Comparison of ENCODE assay signal across 9 mouse cellular contexts in genomic region chr19:44389507-44389906, GRCm38 (mm10). TPM values are rescaled to one million over a fixed set of nuclear protein-coding genes. Genes with fewer than 3 reads are reported as not detected.
A peak's percentile ranks its signal among the peaks of the same experiment; 100 is the strongest.
DNase-seq lines count a peak whose midpoint lies in the region; ATAC-seq and TF ChIP-seq lines count a peak whose summit lies in the region.
"Had no signal": no experiment of that assay in that cellular context is flagged by ENCODE, and none has a peak within 500 bp of the region (broad histone marks: within the 10 kb centered on the region; RNA-seq: fewer than 3 reads in every experiment).

No protein-coding gene starts in this region.

- ATAC-seq in midbrain, embryonic 11.5 days (ENCODE audit: low FRiP score) = no peak
- no peak for ATAC-seq in midbrain, postnatal 0 days (ENCODE audit: low FRiP score)
- no peak for ATAC-seq in stomach, embryonic 16.5 days (ENCODE audit: insufficient read depth, low FRiP score)
- ATAC-seq in forebrain, embryonic 16.5 days = no peak

- peaks cover 17% of the 10 kb centered on the region for H3K4me1 ChIP-seq in midbrain, embryonic 11.5 days (ENCODE audit: control insufficient read depth, insufficient read depth, low read length)
- 0 out of 2 replicates have a peak, but pooled peaks cover 3% of the 10 kb centered on the region for H3K4me1 ChIP-seq in midbrain, postnatal 0 days (ENCODE audit: insufficient read depth, low read length)
- peaks cover 33% of the 10 kb centered on the region for H3K4me1 ChIP-seq in liver, adult 2 months (ENCODE audit: control insufficient read depth, insufficient read depth, low read length)
- H3K4me1 ChIP-seq in stomach, embryonic 16.5 days (ENCODE audit: control insufficient read depth, insufficient read depth, low read length) = peaks cover 17% of the 10 kb centered on the region
- H3K4me1 ChIP-seq in forebrain, embryonic 16.5 days (replicated peaks; ENCODE audit: control insufficient read depth, insufficient read depth, low read length) = 0 out of 2 replicates have a peak, but pooled peaks cover 8% of the 10 kb centered on the region

- no peak for TF ChIP-seq POLR2A in liver, adult 2 months (IDR thresholded peaks at IDR 0.05; ENCODE audit: extremely low read depth, insufficient read depth, low read length)

- no peaks in the 10 kb centered on the region for H3K27me3 ChIP-seq in midbrain, embryonic 11.5 days (ENCODE audit: control insufficient read depth, insufficient read depth, low read length)
- H3K27me3 ChIP-seq in midbrain, postnatal 0 days (ENCODE audit: insufficient read depth, low read length) = no peaks in the 10 kb centered on the region
- no peaks in the 10 kb centered on the region for H3K27me3 ChIP-seq in liver, adult 2 months (ENCODE audit: control insufficient read depth, insufficient read depth, low read length)
- H3K27me3 ChIP-seq in stomach, embryonic 16.5 days (ENCODE audit: control insufficient read depth, insufficient read depth, low read length) = no peaks in the 10 kb centered on the region
- H3K27me3 ChIP-seq in forebrain, embryonic 16.5 days (replicated peaks; ENCODE audit: control insufficient read depth, insufficient read depth, low read length) = no peaks in the 10 kb centered on the region

- no peaks in the 10 kb centered on the region for H3K79me2 ChIP-seq in liver, adult 2 months (ENCODE audit: control insufficient read depth, insufficient read depth, low read length)

- peak; percentile 31 to 43 for DNase-seq in adrenal gland, postnatal 36 days
- DNase-seq in adrenal gland, adult 18-20 months (ENCODE audit: low spot score in 2 of 2) = no peak
- DNase-seq in midbrain, embryonic 11.5 days (ENCODE audit: low spot score, missing footprints) = peak; percentile 81
- no peak for DNase-seq in midbrain, postnatal 0 days (ENCODE audit: low spot score)
- peak; percentile 82 for DNase-seq in liver, adult 2 months (ENCODE audit: extremely low read depth, low read depth, low spot score)
- no peak for DNase-seq in gastrocnemius, adult 8-10 months (ENCODE audit: low spot score in 2 of 2)
- DNase-seq: kidney, postnatal 25 days had no signal

- H3K9me3 ChIP-seq in midbrain, embryonic 11.5 days (ENCODE audit: control insufficient read depth, low read length) = no peaks in the 10 kb centered on the region
- H3K9me3 ChIP-seq in midbrain, postnatal 0 days (ENCODE audit: low read length) = no peaks in the 10 kb centered on the region
- H3K9me3 ChIP-seq in stomach, embryonic 16.5 days (replicated peaks; ENCODE audit: control insufficient read depth, low read length) = no peaks in the 10 kb centered on the region
- H3K9me3 ChIP-seq in forebrain, embryonic 16.5 days (ENCODE audit: control insufficient read depth, low read length) = no peaks in the 10 kb centered on the region

- H3K4me2 ChIP-seq in midbrain, embryonic 11.5 days = no peak overlapping the region
- H3K4me2 ChIP-seq in midbrain, postnatal 0 days (ENCODE audit: low read depth, low read length, poor library complexity, severe bottlenecking) = no peak overlapping the region
- H3K4me2 ChIP-seq in stomach, embryonic 16.5 days (ENCODE audit: low read depth, low read length) = peak overlapping the region; percentile 63; the same call in 1 of the 2 replicates
- no peak overlapping the region for H3K4me2 ChIP-seq in forebrain, embryonic 16.5 days (ENCODE audit: low read length)

- H3K36me3 ChIP-seq in midbrain, embryonic 11.5 days (ENCODE audit: control insufficient read depth, insufficient read depth, low read length) = no peaks in the 10 kb centered on the region
- H3K36me3 ChIP-seq in midbrain, postnatal 0 days (ENCODE audit: insufficient read depth, low read length) = no peaks in the 10 kb centered on the region
- H3K36me3 ChIP-seq in liver, adult 2 months (ENCODE audit: control insufficient read depth, insufficient read depth, low read length) = no peaks in the 10 kb centered on the region
- H3K36me3 ChIP-seq in stomach, embryonic 16.5 days (ENCODE audit: control insufficient read depth, insufficient read depth, low read length) = no peaks in the 10 kb centered on the region
- no peaks in the 10 kb centered on the region for H3K36me3 ChIP-seq in forebrain, embryonic 16.5 days (ENCODE audit: control insufficient read depth, insufficient read depth)

- H3K4me3 ChIP-seq in midbrain, embryonic 11.5 days (ENCODE audit: low read depth, low read length) = no peak overlapping the region
- H3K4me3 ChIP-seq in midbrain, postnatal 0 days (ENCODE audit: low read depth, low read length) = no peak overlapping the region
- no peak overlapping the region for H3K4me3 ChIP-seq in liver, adult 2 months (ENCODE audit: insufficient read depth, low read depth, low read length)
- no peak overlapping the region for H3K4me3 ChIP-seq in stomach, embryonic 16.5 days (replicated peaks; ENCODE audit: low read length)
- no peak overlapping the region for H3K4me3 ChIP-seq in forebrain, embryonic 16.5 days (replicated peaks; ENCODE audit: low read length)

- no peak overlapping the region for H3K27ac ChIP-seq in midbrain, embryonic 11.5 days (ENCODE audit: low read depth, low read length)
- no peak overlapping the region; the same call in 1 of the 2 replicates for H3K27ac ChIP-seq in midbrain, postnatal 0 days (ENCODE audit: low read depth, low read length)
- peak overlapping the region; percentile 84 for H3K27ac ChIP-seq in liver, adult 2 months (replicated peaks; ENCODE audit: insufficient read depth, low read depth, low read length)
- H3K27ac ChIP-seq in stomach, embryonic 16.5 days (ENCODE audit: low read length) = peak overlapping the region; percentile 81
- H3K27ac ChIP-seq in forebrain, embryonic 16.5 days (ENCODE audit: low read length) = no peak overlapping the region

- TF ChIP-seq CTCF in midbrain, postnatal 0 days (IDR thresholded peaks at IDR 0.05) = no peak
- no peak for TF ChIP-seq CTCF in liver, adult 2 months (IDR thresholded peaks at IDR 0.05; ENCODE audit: low read depth, low read length)

- 29% methylated on average over 1 of the region's 1 CpGs for WGBS in midbrain, embryonic 11.5 days
- 26% methylated on average over 1 of the region's 1 CpGs for WGBS in midbrain, postnatal 0 days
- WGBS in liver, adult 2 months = 12% methylated on average over 1 of the region's 1 CpGs
- 17% methylated on average over 1 of the region's 1 CpGs for WGBS in stomach, embryonic 16.5 days
- 9% methylated on average over 1 of the region's 1 CpGs for WGBS in forebrain, embryonic 16.5 days

- no peak overlapping the region; the same call in 1 of the 2 replicates for H3K9ac ChIP-seq in midbrain, embryonic 11.5 days (ENCODE audit: low read length)
- no peak overlapping the region for H3K9ac ChIP-seq in midbrain, postnatal 0 days (replicated peaks; ENCODE audit: low read length, poor library complexity, severe bottlenecking)
- no peak overlapping the region for H3K9ac ChIP-seq in liver, adult 2 months (ENCODE audit: low read depth, low read length)
- H3K9ac ChIP-seq in stomach, embryonic 16.5 days (ENCODE audit: low read length) = no peak overlapping the region
- H3K9ac ChIP-seq in forebrain, embryonic 16.5 days (replicated peaks; ENCODE audit: low read depth, low read length) = no peak overlapping the region

RNA-seq across cellular contexts. Expression of gene Scd1, which starts 18.2 kb away (rescaled TPM):
- total RNA-seq in adrenal gland, postnatal 36 days (2021) = 1,000 to 10,000 TPM; 2,304 to 4,221 TPM
- over 10,000 TPM in 1 of 2 experiments, 1,000 to 10,000 TPM in 1; 1,926 to 12,846 TPM for total RNA-seq in adrenal gland, adult 18-20 months (2021)
- polyA plus RNA-seq in midbrain, embryonic 11.5 days (2014; fragmentation: Nextera tagmentation; extraction: Ambion mirVana) = 16.0 and 17.4 TPM in 2 replicates
- 38.5 and 42.3 TPM in 2 replicates for total RNA-seq in midbrain, postnatal 0 days (2014; rRNA removed)
- polyA plus RNA-seq in midbrain, postnatal 0 days (2015; fragmentation: Nextera tagmentation; extraction: Ambion mirVana) = 7.1 and 7.5 TPM in 2 replicates
- 1,338 and 2,774 TPM in 2 replicates for total RNA-seq in liver, adult 2 months (2014; rRNA removed)
- 5,589 and 8,115 TPM in 2 replicates for polyA plus RNA-seq in liver, adult 2 months (2012; rRNA removed)
- polyA plus RNA-seq in stomach, embryonic 16.5 days (2015; fragmentation: Nextera tagmentation; extraction: Ambion mirVana) = 4.5 and 5.1 TPM in 2 replicates
- 10 to 100 TPM in 3 of 4 experiments, 1 to 10 TPM in 1; 9.2 to 25.2 (median 14.3) TPM for total RNA-seq in gastrocnemius, adult 8-10 months (2022)
- 3.6 and 5.0 TPM in 2 replicates for polyA plus RNA-seq in forebrain, embryonic 16.5 days (2015; fragmentation: Nextera tagmentation; extraction: Ambion mirVana)

RNA-seq across cellular contexts. Expression of gene Scd4, which starts 56.6 kb away (rescaled TPM):
- total RNA-seq in adrenal gland, postnatal 36 days (2021) = 1 to 10 TPM; 5.1 to 8.5 TPM
- total RNA-seq in adrenal gland, adult 18-20 months (2021) = 10 to 100 TPM in 1 of 2 experiments, 1 to 10 TPM in 1; 5.2 to 15.0 TPM
- polyA plus RNA-seq in midbrain, embryonic 11.5 days (2014; fragmentation: Nextera tagmentation; extraction: Ambion mirVana) = 0.06 TPM in 1 of 2 replicates, not detected in the other
- 0.33 and 0.44 TPM in 2 replicates for total RNA-seq in midbrain, postnatal 0 days (2014; rRNA removed)
- 0.17 TPM in 1 of 2 replicates, not detected in the other for polyA plus RNA-seq in midbrain, postnatal 0 days (2015; fragmentation: Nextera tagmentation; extraction: Ambion mirVana)
- 0.09 TPM in 1 of 2 replicates, not detected in the other for total RNA-seq in liver, adult 2 months (2014; rRNA removed)
- polyA plus RNA-seq in liver, adult 2 months (2012; rRNA removed) = 0.07 TPM in 1 of 2 replicates, not detected in the other
- 0.14 and 0.39 TPM in 2 replicates for polyA plus RNA-seq in stomach, embryonic 16.5 days (2015; fragmentation: Nextera tagmentation; extraction: Ambion mirVana)
- total RNA-seq in gastrocnemius, adult 8-10 months (2022) = under 1 TPM in 1 of 4 experiments, not detected in 3; 0.13 TPM
- polyA plus RNA-seq in forebrain, embryonic 16.5 days (2015; fragmentation: Nextera tagmentation; extraction: Ambion mirVana) = 0.07 and 0.16 TPM in 2 replicates

Comparison
In these comparisons a context has a peak if more than half of its experiments do, and no peak if none do; other contexts are left out.
1. DNase-seq: peak in adrenal gland, postnatal 36 days (2 of 2), midbrain, embryonic 11.5 days (single experiment) and liver, adult 2 months (single experiment); none in adrenal gland, adult 18-20 months (0 of 2), midbrain, postnatal 0 days (single experiment) and gastrocnemius, adult 8-10 months (0 of 2).
2. H3K27ac ChIP-seq: peak in liver, adult 2 months (single experiment) and stomach, embryonic 16.5 days (single experiment); none in midbrain, embryonic 11.5 days (single experiment), midbrain, postnatal 0 days (single experiment) and forebrain, embryonic 16.5 days (single experiment).
3. RNA of gene Scd1, which starts 18.2 kb away (total RNA-seq): 1,926 to 12,846 TPM in adrenal gland, adult 18-20 months, 2,304 to 4,221 TPM in adrenal gland, postnatal 36 days and 1,338 to 2,774 TPM in liver, adult 2 months; 38.5 to 42.3 TPM in midbrain, postnatal 0 days and 9.2 to 25.2 TPM in gastrocnemius, adult 8-10 months; every median in the first group is over 10 times any median in the second.